Mouse (Mus musculus) thymus, adult 2 months (tissue): ENCODE data around the gene Gm20388.

ENCODE experiments used
- CTCF ChIP-seq: fragments of 200-500 bp; IDR thresholded peaks from 2 replicates; pipeline ENCODE4 v1.5.1; 2012; ENCODE audit warnings: mild to moderate bottlenecking, control low read depth, low read length, moderate library complexity, borderline replicate concordance; ENCODE audit not compliant: control insufficient read depth, poor library complexity, insufficient read depth; ENCODE audit errors: extremely low read depth
- POLR2A ChIP-seq: fragments of 200-500 bp; IDR thresholded peaks from 2 replicates; pipeline ENCODE4 v1.6.1; 2012; ENCODE audit warnings: mild to moderate bottlenecking, low read length, control low read depth, moderate library complexity; ENCODE audit not compliant: control insufficient read depth, poor library complexity, insufficient read depth; ENCODE audit errors: extremely low read depth

- TF ChIP-seq POLR2A (no peak), CTCF (no peak)
Measured at GRCm38 (mm10) chr8:122111745-122112144, 2201.1 kb downstream of the Gm20388 start.
